Mouse (Mus musculus): ENCODE data around the gene Aagab. TPM values are rescaled to one million over a fixed set of nuclear protein-coding genes. Genes with fewer than 3 reads are reported as not detected.

Gene Aagab
- polyA plus RNA-seq, 1 experiment = 18.6 TPM

DNA sequence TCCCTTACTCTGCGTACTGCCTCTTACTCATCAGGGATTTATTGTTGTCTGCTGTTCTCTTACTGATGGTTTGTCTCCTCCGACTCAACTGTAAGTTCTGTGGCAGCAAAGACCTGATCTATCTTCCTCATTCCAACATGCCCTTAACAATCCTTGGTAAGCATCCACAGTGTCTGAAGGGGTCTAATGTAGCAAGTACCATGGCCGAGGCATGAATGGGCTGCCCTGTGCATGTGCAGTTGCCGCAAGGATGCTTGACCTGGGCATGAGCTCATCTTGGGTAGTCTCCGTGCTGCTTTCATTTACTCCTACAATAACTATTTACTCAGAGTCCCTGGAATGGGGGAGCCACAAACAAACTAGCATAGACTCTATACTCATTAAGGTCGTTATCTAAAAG lies 17.2 kb upstream of the Aagab start:
- 61% methylated on average over 6 of the region's 6 CpGs for WGBS
- Histone ChIP-seq H3K27ac (ENCODE audit: insufficient read depth, low read depth, low read length) (no peak overlapping the region), H3K27me3 (ENCODE audit: control insufficient read depth, insufficient read depth, low read length) (no peaks in the 10 kb centered on the region), H3K36me3 (ENCODE audit: control insufficient read depth, insufficient read depth, low read length) (no peaks in the 10 kb centered on the region), H3K4me1 (ENCODE audit: control insufficient read depth, insufficient read depth, insufficient read length, low read length) (peaks cover 3% of the 10 kb centered on the region; the same call in 1 of the 2 replicates), H3K4me3 (ENCODE audit: low read depth, low read length) (no peak overlapping the region)
- no peak for TF ChIP-seq POLR2A (IDR thresholded peaks at IDR 0.05; ENCODE audit: low read depth, low read length)
- no peak for TF ChIP-seq CTCF (IDR thresholded peaks at IDR 0.05; ENCODE audit: extremely low read depth, insufficient read length, insufficient replicate concordance, low read depth, low read length)

DNA sequence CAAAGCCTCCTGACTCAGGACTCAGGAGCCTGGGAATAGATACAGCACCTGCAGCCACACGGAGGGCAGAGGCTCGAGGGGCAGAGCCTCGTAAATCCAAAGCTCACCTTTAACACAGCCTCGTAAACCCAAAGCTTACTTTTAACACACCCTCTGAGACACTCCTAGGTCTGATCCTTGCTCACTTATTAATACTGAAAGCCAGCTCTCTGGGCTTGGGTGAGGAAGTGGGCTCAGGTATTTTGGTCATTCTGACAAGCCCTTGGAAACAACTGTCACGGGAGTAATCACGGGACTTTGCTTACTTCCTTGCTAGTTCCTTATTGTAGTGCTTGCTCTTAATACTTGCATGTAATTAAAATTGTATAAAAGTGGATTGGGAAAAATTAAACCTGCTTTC lies 13.3 kb upstream of the Aagab start:
- Histone ChIP-seq H3K4me1 (ENCODE audit: control insufficient read depth, insufficient read depth, insufficient read length, low read length) (peaks cover 3% of the 10 kb centered on the region; the same call in 1 of the 2 replicates), H3K27ac (ENCODE audit: insufficient read depth, low read depth, low read length) (no peak overlapping the region), H3K36me3 (ENCODE audit: control insufficient read depth, insufficient read depth, low read length) (no peaks in the 10 kb centered on the region), H3K27me3 (ENCODE audit: control insufficient read depth, insufficient read depth, low read length) (no peaks in the 10 kb centered on the region), H3K4me3 (ENCODE audit: low read depth, low read length) (no peak overlapping the region)
- 25% methylated on average over 6 of the region's 6 CpGs for WGBS
- TF ChIP-seq CTCF (IDR thresholded peaks at IDR 0.05; ENCODE audit: extremely low read depth, insufficient read length, insufficient replicate concordance, low read depth, low read length) (no peak), POLR2A (IDR thresholded peaks at IDR 0.05; ENCODE audit: low read depth, low read length) (no peak)

DNA sequence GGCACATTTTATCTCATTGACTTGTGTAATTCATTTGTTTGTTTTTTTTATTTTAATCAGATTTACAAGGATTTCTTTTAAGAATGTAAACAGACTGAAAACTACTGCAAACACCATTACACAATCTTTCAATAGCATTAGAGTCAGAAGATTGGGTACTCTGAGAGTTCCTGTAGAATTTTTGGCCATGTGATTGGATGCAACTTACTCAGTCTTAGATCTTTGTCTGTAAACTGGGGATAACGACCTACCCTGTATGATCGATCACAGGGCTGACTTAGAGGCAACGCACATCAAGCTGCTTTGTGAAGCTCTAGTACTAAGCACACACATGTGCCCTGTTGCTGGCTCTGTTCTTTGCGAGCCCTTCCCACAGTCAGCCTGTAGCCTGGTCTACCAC lies 11.9 kb upstream of the Aagab start:
- no peaks in the 10 kb centered on the region for H3K4me1 ChIP-seq (ENCODE audit: control insufficient read depth, insufficient read depth, insufficient read length, low read length)
- 93% methylated on average over 4 of the region's 4 CpGs for WGBS
- H3K4me3 ChIP-seq (ENCODE audit: low read depth, low read length) = no peak overlapping the region
- H3K27ac ChIP-seq (ENCODE audit: insufficient read depth, low read depth, low read length) = no peak overlapping the region
- TF ChIP-seq POLR2A (IDR thresholded peaks at IDR 0.05; ENCODE audit: low read depth, low read length) (no peak), CTCF (IDR thresholded peaks at IDR 0.05; ENCODE audit: extremely low read depth, insufficient read length, insufficient replicate concordance, low read depth, low read length) (no peak)
- no peaks in the 10 kb centered on the region for H3K36me3 ChIP-seq (ENCODE audit: control insufficient read depth, insufficient read depth, low read length)
- H3K27me3 ChIP-seq (ENCODE audit: control insufficient read depth, insufficient read depth, low read length) = no peaks in the 10 kb centered on the region

GRCm38 (mm10) chr9:63591661-63592256 lies 10.7 kb upstream of the Aagab start:
- no peak for TF ChIP-seq CTCF (IDR thresholded peaks at IDR 0.05; ENCODE audit: extremely low read depth, insufficient read length, insufficient replicate concordance, low read depth, low read length)
- TF ChIP-seq POLR2A (IDR thresholded peaks at IDR 0.05; ENCODE audit: low read depth, low read length) = no peak
- Histone ChIP-seq H3K27me3 (ENCODE audit: control insufficient read depth, insufficient read depth, low read length) (no peaks in the 10 kb centered on the region), H3K4me3 (ENCODE audit: low read depth, low read length) (no peak overlapping the region), H3K27ac (ENCODE audit: insufficient read depth, low read depth, low read length) (no peak overlapping the region), H3K36me3 (ENCODE audit: control insufficient read depth, insufficient read depth, low read length) (no peaks in the 10 kb centered on the region), H3K4me1 (ENCODE audit: control insufficient read depth, insufficient read depth, insufficient read length, low read length) (no peaks in the 10 kb centered on the region)
- WGBS = 70% methylated on average over 8 of the region's 8 CpGs

GRCm38 (mm10) chr9:63595032-63595431 lies 7.4 kb upstream of the Aagab start:
- Histone ChIP-seq H3K4me1 (ENCODE audit: control insufficient read depth, insufficient read depth, insufficient read length, low read length) (no peaks in the 10 kb centered on the region), H3K4me3 (ENCODE audit: low read depth, low read length) (no peak overlapping the region), H3K36me3 (ENCODE audit: control insufficient read depth, insufficient read depth, low read length) (no peaks in the 10 kb centered on the region), H3K27me3 (ENCODE audit: control insufficient read depth, insufficient read depth, low read length) (no peaks in the 10 kb centered on the region), H3K27ac (ENCODE audit: insufficient read depth, low read depth, low read length) (no peak overlapping the region)
- WGBS = 75% methylated on average over 1 of the region's 1 CpGs
- TF ChIP-seq CTCF (IDR thresholded peaks at IDR 0.05; ENCODE audit: extremely low read depth, insufficient read length, insufficient replicate concordance, low read depth, low read length) (no peak), POLR2A (IDR thresholded peaks at IDR 0.05; ENCODE audit: low read depth, low read length) (no peak)

- 45% methylated on average over 8 of the region's 8 CpGs for WGBS
- no peaks in the 10 kb centered on the region for H3K27me3 ChIP-seq (ENCODE audit: control insufficient read depth, insufficient read depth, low read length)
- no peaks in the 10 kb centered on the region for H3K36me3 ChIP-seq (ENCODE audit: control insufficient read depth, insufficient read depth, low read length)
- H3K4me3 ChIP-seq (ENCODE audit: low read depth, low read length) = no peak overlapping the region
- no peaks in the 10 kb centered on the region for H3K4me1 ChIP-seq (ENCODE audit: control insufficient read depth, insufficient read depth, insufficient read length, low read length)
- H3K27ac ChIP-seq (ENCODE audit: insufficient read depth, low read depth, low read length) = no peak overlapping the region
- TF ChIP-seq POLR2A (IDR thresholded peaks at IDR 0.05; ENCODE audit: low read depth, low read length) (no peak), CTCF (IDR thresholded peaks at IDR 0.05; ENCODE audit: extremely low read depth, insufficient read length, insufficient replicate concordance, low read depth, low read length) (no peak)
Measured at GRCm38 (mm10) chr9:63595652-63596051, 6.8 kb upstream of the Aagab start.

- 48% methylated on average over 9 of the region's 9 CpGs for WGBS
- no peak overlapping the region for H3K27ac ChIP-seq (ENCODE audit: insufficient read depth, low read depth, low read length)
- H3K4me1 ChIP-seq (ENCODE audit: control insufficient read depth, insufficient read depth, insufficient read length, low read length) = no peaks in the 10 kb centered on the region
- TF ChIP-seq CTCF (IDR thresholded peaks at IDR 0.05; ENCODE audit: extremely low read depth, insufficient read length, insufficient replicate concordance, low read depth, low read length) (no peak), POLR2A (IDR thresholded peaks at IDR 0.05; ENCODE audit: low read depth, low read length) (no peak)
- H3K27me3 ChIP-seq (ENCODE audit: control insufficient read depth, insufficient read depth, low read length) = no peaks in the 10 kb centered on the region
- no peaks in the 10 kb centered on the region for H3K36me3 ChIP-seq (ENCODE audit: control insufficient read depth, insufficient read depth, low read length)
- no peak overlapping the region for H3K4me3 ChIP-seq (ENCODE audit: low read depth, low read length)
Measured at GRCm38 (mm10) chr9:63596660-63597059, 5.8 kb upstream of the Aagab start.

All from small intestine, adult 2 months (tissue).